Mouse (Mus musculus) heart, adult 11 months (tissue): ENCODE measurements at regions not wholly inside any gene's neighbourhood (a gene's known extent, or its start where the extent isn't known, plus 50 kb on each side); places are given as distances from the start of the nearest gene placed in this dataset.
"Not testable (repeated sequence)": the region's sequence is repeated elsewhere in the genome, so short reads cannot be mapped to it uniquely, and the experiment has no call there.

Experiments
- DNase-seq: peaks from one replicate; pipeline ENCODE4 v3.0.0; 2022

GRCm38 (mm10) chr8:28400141-28400540 is 952.7 kb downstream of the Poteg start:
- DNase-seq, result no peak

- DNase-seq, result no peak
Measured at GRCm38 (mm10) chr8:28427544-28428135, 980.2 kb downstream of the Poteg start.

GRCm38 (mm10) chr8:28473190-28473589 is 1025.7 kb downstream of the Poteg start:
- no peak for DNase-seq

GRCm38 (mm10) chr8:28487913-28488312 is 1040.4 kb downstream of the Poteg start:
- no peak for DNase-seq

GRCm38 (mm10) chr8:28503488-28504319 is 1056.2 kb downstream of the Poteg start:
- DNase-seq, result no peak

- DNase-seq, result not testable (repeated sequence)
Measured at GRCm38 (mm10) chr8:28523506-28523905, 1076.0 kb downstream of the Poteg start.

- no peak for DNase-seq
Measured at GRCm38 (mm10) chr8:28547236-28547635, 1099.8 kb downstream of the Poteg start.

GRCm38 (mm10) chr8:28559881-28560280 is 1112.4 kb downstream of the Poteg start:
- no peak for DNase-seq

- DNase-seq, result no peak
Measured at GRCm38 (mm10) chr8:28579250-28579651, 1131.8 kb downstream of the Poteg start.

- no peak for DNase-seq
Measured at GRCm38 (mm10) chr8:28580821-28581220, 1133.4 kb downstream of the Poteg start.

GRCm38 (mm10) chr8:28589999-28590398 is 1142.5 kb downstream of the Poteg start:
- no peak for DNase-seq

- no peak for DNase-seq
Measured at GRCm38 (mm10) chr8:28593238-28593637, 1145.8 kb downstream of the Poteg start.

- DNase-seq, result peak; percentile 95
Measured at GRCm38 (mm10) chr8:28594191-28594590, 1146.7 kb downstream of the Poteg start.

GRCm38 (mm10) chr8:28594606-28595005 is 1147.1 kb downstream of the Poteg start:
- no peak for DNase-seq

GRCm38 (mm10) chr8:28595880-28596279 is 1148.4 kb downstream of the Poteg start:
- no peak for DNase-seq
